Mouse (Mus musculus) neutrophil, adult 59 days (primary cell): ENCODE measurements around the gene Oas1e. TPM values are rescaled to one million over a fixed set of nuclear protein-coding genes. Genes with fewer than 3 reads are reported as not detected.

Source experiments
- total RNA-seq, 2 experiments: library from RNA; stranded (reverse); gene quantifications; 1 replicate in 1 of 2; 2 replicates in 1 of 2; pipeline ENCODE4 v1.2.4; 2023

Gene Oas1e
- not detected for total RNA-seq

DNA sequence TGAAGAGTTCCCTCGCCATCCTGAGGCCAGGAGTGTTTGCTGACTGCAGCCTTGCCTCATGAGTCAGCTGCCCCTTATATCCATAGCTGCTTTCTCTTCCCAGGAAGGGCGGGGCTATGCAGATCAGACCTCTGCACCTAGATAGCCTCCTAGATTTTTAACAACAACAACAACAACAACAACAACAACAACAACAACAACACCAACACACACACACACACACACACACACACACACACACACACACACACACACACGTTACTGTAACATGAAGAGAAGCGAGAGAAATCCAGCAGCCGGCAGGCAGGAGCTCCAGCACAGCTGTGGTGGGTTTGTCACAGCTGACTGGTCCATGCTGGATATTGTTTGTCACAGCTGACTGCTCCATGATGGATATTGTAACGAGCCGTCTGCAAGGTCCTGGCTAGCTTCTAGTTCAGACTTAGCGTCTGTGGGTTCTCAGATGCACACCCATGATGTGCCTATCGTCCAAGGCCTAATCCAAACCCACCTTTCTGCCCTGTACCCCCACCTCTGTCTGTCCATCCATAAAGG lies at the start of gene Oas1e:
Oas1e (minus strand) TSS at position 51 of the 555 bp plus-strand sequence.

DNA sequence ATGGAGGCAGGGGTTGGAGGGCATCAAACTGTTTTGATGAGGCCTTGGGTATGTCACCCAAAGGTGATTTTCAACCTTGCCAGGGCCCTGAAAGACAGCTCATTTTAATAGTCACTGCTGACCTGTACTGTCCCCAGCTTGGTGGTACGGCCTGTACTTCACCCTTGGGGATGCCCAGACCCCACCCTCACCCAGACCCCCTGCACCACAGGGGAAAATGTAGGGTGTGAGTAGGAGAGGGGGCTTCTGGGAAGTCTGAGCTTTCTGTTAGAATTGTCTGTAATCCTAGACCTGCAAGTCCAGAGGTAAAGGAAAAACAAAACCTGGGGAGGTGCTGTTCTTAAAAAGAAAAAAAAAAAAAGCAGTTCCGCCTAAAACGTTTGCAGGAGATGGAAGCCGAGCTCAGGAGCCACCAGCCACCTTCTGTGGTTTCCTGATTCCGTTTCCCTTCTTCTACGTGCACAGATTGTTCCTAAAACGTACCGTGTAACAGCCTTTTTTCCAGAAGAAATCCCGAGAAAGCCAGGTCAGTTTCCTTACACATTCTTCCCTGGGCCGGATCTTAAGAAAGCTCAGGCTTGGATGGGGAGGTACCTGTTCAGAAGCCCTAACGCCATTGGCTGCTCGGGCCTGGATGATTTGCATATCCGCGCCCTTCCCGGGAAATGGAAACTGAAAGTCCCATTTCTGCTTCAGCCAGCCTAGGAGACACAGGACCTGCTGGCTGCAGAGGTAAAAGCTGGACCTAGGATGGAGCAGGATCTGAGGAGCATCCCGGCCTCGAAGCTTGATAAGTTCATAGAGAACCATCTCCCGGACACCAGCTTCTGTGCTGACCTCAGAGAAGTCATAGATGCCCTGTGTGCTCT lies 16.9 kb upstream of the Oas1e start, which contains the start of gene Oas1c:
Oas1c (minus strand) TSS at position 564 of the 869 bp plus-strand sequence.

DNA sequence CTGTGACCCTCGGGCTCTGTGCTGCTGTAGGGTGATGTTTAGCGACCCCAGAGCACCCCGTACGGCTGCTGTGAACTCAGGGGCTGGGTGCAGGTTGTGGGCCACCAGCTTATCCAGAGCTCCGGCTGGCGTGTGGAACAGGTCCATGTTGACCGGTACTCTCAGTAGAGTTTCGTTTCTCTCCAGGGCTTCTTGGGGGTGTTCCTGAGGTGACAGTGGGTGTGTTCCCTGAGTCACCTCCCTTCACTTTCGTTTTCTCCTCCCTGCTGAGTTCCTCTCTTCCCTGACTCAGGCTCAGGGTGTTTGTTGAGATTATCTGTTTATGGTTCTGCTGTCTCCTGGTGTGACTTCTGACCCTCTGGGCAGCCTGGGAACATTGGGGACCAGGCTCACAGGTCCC lies 17.9 kb downstream of the Oas1e start, which contains the start of gene Oas3:
Oas3 (minus strand) TSS at position 184 of the 400 bp plus-strand sequence.

GRCm38 (mm10) chr5:120749688-120750087 lies 45.6 kb downstream of the Oas1e start, which contains the start of gene Oas2:
Gene Oas2, minus strand, starts transcription at chr5:120749853.

Other genes starting within 250 kb of the Oas1e start
- gene Tpcn1, start 206.9 kb downstream of the Oas1e start, total RNA-seq = 10 to 100 TPM; 40.3 to 44.9 TPM
- under 1 TPM; 0.31 to 0.78 TPM for gene Iqcd, start 206.5 kb downstream of the Oas1e start, total RNA-seq
- 1 to 10 TPM; 2.2 to 2.5 TPM for gene Rita1, start 182.9 kb downstream of the Oas1e start, total RNA-seq
- 10 to 100 TPM; 38.6 to 47.1 TPM for gene Ddx54, start 182.8 kb downstream of the Oas1e start, total RNA-seq
- not detected for gene Cfap73, start 161.3 kb downstream of the Oas1e start, total RNA-seq
- 1 to 10 TPM; 1.1 to 1.3 TPM for gene Rasal1, start 146.7 kb downstream of the Oas1e start, total RNA-seq
- 1 to 10 TPM in 1 of 2 experiments, under 1 TPM in 1; 0.49 to 1.1 TPM for gene Dtx1, start 83.6 kb downstream of the Oas1e start, total RNA-seq
- 1 to 10 TPM; 3.2 to 7.8 TPM for gene Oas2, start 45.7 kb downstream of the Oas1e start, total RNA-seq
- 10 to 100 TPM; 10.8 to 13.8 TPM for gene Oas3, start 17.9 kb downstream of the Oas1e start, total RNA-seq
- 1 to 10 TPM; 2.9 to 3.0 TPM for gene Oas1c, start 17.0 kb upstream of the Oas1e start, total RNA-seq
- not detected for gene Oas1f, start 51.8 kb upstream of the Oas1e start, total RNA-seq
- not detected for gene Oas1h, start 65.9 kb upstream of the Oas1e start, total RNA-seq
- gene Oas1g, start 92.1 kb upstream of the Oas1e start, total RNA-seq = 1 to 10 TPM in 1 of 2 experiments, under 1 TPM in 1; 0.86 to 1.8 TPM
- gene Oas1a, start 112.0 kb upstream of the Oas1e start, total RNA-seq = 1 to 10 TPM; 6.6 to 9.2 TPM
- gene Oas1d, start 119.0 kb upstream of the Oas1e start, total RNA-seq = not detected
- gene Rph3a, start 214.6 kb upstream of the Oas1e start, total RNA-seq = under 1 TPM in 1 of 2 experiments, not detected in 1; 0.31 TPM